Mouse (Mus musculus) heart, embryonic 10.5 days (tissue): ENCODE data around the gene Aoc2. TPM values are rescaled to one million over a fixed set of nuclear protein-coding genes. Genes with fewer than 3 reads are reported as not detected.
"Not testable (repeated sequence)": the region's sequence is repeated elsewhere in the genome, so short reads cannot be mapped to it uniquely, and the experiment has no call there.

Experiments used
- DNase-seq: peaks from one replicate; pipeline ENCODE4 v3.0.0-alpha.2; 2017; ENCODE audit warnings: low spot score
- H3K27ac ChIP-seq: fragments of 300-500 bp; sonication (generic); 2 replicates; pipeline ENCODE4 v1.5.1; 2016; ENCODE audit warnings: mild to moderate bottlenecking
- H3K27me3 ChIP-seq: fragments of 300-500 bp; sonication (generic); 2 replicates; pipeline ENCODE4 v1.6.1; 2016; ENCODE audit warnings: mild to moderate bottlenecking; ENCODE audit not compliant: poor library complexity, insufficient read depth, severe bottlenecking
- H3K36me3 ChIP-seq: fragments of 300-500 bp; sonication (generic); 2 replicates; pipeline ENCODE4 v1.6.1; 2016; ENCODE audit warnings: mild to moderate bottlenecking, moderate library complexity
- H3K4me1 ChIP-seq: fragments of 300-500 bp; sonication (generic); 2 replicates; pipeline ENCODE4 v1.6.1; 2016; ENCODE audit warnings: mild to moderate bottlenecking
- H3K4me3 ChIP-seq: fragments of 300-500 bp; sonication (generic); 2 replicates; pipeline ENCODE4 v1.5.1; 2016; ENCODE audit warnings: mild to moderate bottlenecking, moderate library complexity
- H3K9me3 ChIP-seq: fragments of 300-500 bp; sonication (generic); 2 replicates; pipeline ENCODE4 v1.6.1; 2016; ENCODE audit warnings: mild to moderate bottlenecking, moderate library complexity
- whole genome bisulfite sequencing: fragments of 180-500 bp; shearing (Covaris S2); methylation state at CpG from one replicate; pipeline ENCODE4 v1.1.7; 2016; 5-methylcytosine and 5-hydroxymethylcytosine counted together
- polyA plus RNA-seq: library from polyadenylated mRNA; unstranded; fragments of >200 nt; fragmentation: Nextera tagmentation; extraction: Ambion mirVana; gene quantifications from 2 replicates; pipeline ENCODE4 v1.2.1, GENCODE M21; 2016

The Aoc2 gene
- polyA plus RNA-seq, 1 experiment from 2014 or later = 1.4 TPM

DNA sequence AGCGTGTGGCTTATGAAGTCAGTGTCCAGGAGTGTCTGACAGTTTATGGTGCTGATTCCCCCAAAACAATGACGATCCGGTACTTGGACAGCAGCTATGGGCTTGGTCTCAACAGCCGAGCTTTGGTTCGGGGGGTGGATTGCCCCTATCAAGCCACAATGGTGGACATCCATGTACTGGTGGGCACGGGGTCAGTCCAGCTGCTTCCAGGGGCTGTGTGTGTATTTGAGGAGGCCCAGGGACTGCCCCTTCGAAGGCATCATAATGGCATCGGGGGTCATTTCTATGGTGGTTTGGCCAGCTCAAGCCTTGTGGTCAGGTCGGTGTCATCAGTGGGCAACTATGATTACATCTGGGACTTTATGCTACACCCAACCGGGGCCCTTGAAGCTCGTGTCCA, 1.3 kb downstream of the Aoc2 start:
- no peaks in the 10 kb centered on the region for H3K27me3 ChIP-seq
- H3K9me3 ChIP-seq = no peaks in the 10 kb centered on the region
- peaks cover 55% of the 10 kb centered on the region for H3K36me3 ChIP-seq
- DNase-seq = no peak
- WGBS = 80% methylated on average over 11 of the region's 11 CpGs
- peaks cover 6% of the 10 kb centered on the region; the same call in 1 of the 2 replicates for H3K4me1 ChIP-seq
- H3K27ac ChIP-seq = no peak overlapping the region
- no peak overlapping the region for H3K4me3 ChIP-seq

DNA sequence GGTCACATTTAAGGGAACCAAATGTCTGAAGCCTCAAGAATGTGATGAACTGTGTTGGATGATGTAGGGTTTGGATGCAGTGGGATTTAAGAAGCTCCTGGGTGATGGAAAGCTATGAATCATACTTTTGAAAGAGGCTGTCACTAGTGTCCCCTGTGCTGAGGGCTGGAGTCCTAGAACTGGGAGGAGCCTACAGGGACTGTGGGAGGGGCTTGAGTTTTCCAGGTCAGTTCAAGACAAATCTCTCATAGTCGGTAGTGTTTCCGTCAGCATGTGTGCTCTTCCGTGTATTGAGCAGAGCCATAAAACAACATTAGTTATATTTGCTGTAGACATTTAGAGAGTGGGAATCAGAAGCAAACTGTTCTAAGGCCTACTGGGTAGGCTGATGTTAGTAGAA, 2.4 kb downstream of the Aoc2 start:
- H3K27ac ChIP-seq = no peak overlapping the region
- peaks cover 43% of the 10 kb centered on the region for H3K36me3 ChIP-seq
- no peak overlapping the region for H3K4me3 ChIP-seq
- H3K9me3 ChIP-seq = no peaks in the 10 kb centered on the region
- peaks cover 6% of the 10 kb centered on the region; the same call in 1 of the 2 replicates for H3K4me1 ChIP-seq
- H3K27me3 ChIP-seq = no peaks in the 10 kb centered on the region
- DNase-seq = no peak
- WGBS = 48% methylated on average over 3 of the region's 3 CpGs

DNA sequence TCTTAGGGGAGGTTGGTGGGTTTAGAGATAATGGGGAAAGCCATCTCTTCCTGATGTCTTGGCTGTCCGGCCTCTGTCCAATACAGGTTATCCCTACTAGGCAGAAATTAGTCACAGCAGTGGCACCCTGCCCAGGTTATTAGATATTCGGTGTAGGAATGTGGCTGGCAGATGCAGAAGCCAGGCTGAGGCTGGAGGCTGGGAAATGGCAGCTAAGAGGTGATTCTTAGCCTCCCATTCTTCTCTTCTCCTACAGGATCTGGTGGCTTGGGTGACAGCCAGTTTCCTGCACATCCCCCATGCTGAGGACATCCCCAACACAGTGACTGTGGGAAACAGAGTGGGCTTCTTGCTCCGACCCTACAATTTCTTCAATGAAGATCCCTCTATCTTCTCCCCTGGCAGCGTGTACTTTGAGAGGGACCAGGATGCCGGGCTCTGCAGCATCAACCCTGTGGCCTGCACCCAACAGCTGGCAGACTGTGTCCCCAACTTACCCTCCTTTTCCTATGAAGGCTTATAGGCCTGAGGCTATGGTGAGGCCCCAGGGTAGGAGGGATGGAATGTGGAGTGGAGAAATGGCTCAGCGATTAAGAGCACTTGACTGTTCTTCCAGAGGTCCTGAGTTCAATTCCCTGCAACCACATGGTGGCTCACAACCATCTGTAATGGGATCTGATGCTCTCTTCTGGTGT, 4.2 kb downstream of the Aoc2 start:
- Histone ChIP-seq H3K36me3 (peaks cover 25% of the 10 kb centered on the region), H3K27me3 (no peaks in the 10 kb centered on the region), H3K27ac (0 out of 2 replicates have a peak overlapping the region, but pooled peaks have one; percentile 3), H3K9me3 (no peaks in the 10 kb centered on the region), H3K4me1 (peaks cover 11% of the 10 kb centered on the region), H3K4me3 (no peak overlapping the region)
- WGBS = 80% methylated on average over 6 of the region's 6 CpGs
- DNase-seq = no peak

DNA sequence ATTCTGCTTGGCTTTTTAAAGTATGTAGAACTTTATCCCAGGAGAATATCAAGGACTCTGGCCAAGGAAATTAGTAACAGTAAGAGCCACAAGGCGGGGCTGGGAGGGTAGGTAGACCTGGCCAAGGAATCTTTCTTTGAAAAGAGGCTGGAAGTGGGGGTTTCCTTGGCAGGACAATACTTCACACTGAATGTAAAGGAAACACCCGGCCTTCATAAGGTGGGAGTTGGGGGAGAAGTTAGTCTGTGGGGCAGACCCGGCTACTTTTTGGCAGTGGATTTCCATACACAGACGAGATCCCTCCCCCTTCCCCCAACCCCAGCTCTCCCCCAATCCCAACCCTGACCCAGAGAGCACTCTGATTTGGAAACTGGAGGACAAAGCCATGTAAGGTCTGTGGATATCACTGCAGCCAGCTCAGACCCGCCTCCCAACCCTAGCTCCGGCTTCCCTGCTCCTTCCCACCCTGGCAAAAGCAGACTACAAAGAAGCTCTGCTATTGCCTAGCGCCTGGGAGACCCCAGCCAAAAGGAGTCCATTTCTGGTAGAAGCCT, 5.6 kb downstream of the Aoc2 start, which contains the start of gene Aoc3:
TSS of gene Aoc3 (plus strand) at position 235 of the 554 bp plus-strand sequence.
- no peaks in the 10 kb centered on the region for H3K27me3 ChIP-seq
- 0 out of 2 replicates have a peak within 1 kb of the TSS, but pooled peaks have one; percentile 8 for H3K4me3 ChIP-seq
- 55% methylated on average over 7 of the region's 7 CpGs for WGBS
- no peaks in the 10 kb centered on the region for H3K9me3 ChIP-seq
- H3K4me1 ChIP-seq = peaks cover 18% of the 10 kb centered on the region
- no peak within 1 kb of the TSS for H3K27ac ChIP-seq
- peaks cover 12% of the 10 kb centered on the region for H3K36me3 ChIP-seq
- DNase-seq = no peak

DNA sequence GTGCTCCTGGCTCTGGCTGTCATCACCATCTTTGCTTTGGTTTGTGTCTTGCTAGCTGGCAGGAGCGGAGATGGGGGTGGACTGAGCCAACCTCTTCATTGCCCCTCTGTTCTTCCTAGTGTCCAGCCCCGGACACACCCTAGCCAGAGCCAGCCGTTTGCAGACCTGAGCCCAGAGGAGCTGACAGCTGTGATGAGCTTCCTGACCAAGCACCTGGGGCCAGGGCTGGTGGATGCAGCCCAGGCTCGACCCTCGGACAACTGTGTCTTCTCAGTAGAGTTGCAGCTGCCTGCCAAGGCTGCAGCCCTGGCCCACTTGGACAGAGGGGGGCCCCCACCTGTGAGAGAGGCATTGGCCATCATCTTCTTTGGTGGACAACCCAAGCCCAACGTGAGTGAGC, 6.1 kb downstream of the Aoc2 start:
- H3K27me3 ChIP-seq, H3K9me3 ChIP-seq, DNase-seq, H3K27ac ChIP-seq, H3K36me3 ChIP-seq: not testable (repeated sequence)
- Histone ChIP-seq H3K4me1 (peaks cover 18% of the 10 kb centered on the region), H3K4me3 (0 out of 2 replicates have a peak overlapping the region, but pooled peaks have one; percentile 8)
- 71% methylated on average over 6 of the region's 6 CpGs for WGBS

DNA sequence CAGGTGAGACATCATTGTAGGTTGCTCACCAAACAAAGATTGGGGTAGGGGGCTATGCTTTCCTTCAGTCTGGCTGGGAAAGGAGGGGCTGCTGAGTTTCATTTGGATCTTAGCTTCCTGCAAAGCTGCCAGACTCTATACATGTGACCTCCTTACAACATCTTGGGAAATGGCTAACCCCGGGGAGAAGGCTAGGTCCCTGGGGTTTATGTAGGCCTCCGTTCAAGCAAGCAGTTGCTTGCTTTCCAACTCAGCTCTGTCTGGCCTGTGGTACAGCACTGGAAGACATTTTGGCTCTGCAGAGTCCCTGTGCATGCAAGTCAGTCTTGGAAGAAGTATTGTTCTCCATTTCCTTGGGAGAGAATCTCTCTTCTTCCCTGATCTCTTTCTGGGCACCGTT, 7.7 kb downstream of the Aoc2 start:
- Histone ChIP-seq H3K9me3 (no peaks in the 10 kb centered on the region), H3K4me3 (no peak overlapping the region), H3K4me1 (peaks cover 22% of the 10 kb centered on the region), H3K27me3 (no peaks in the 10 kb centered on the region), H3K36me3 (no peaks in the 10 kb centered on the region), H3K27ac (no peak overlapping the region)
- 82% methylated on average over 3 of the region's 3 CpGs for WGBS
- no peak for DNase-seq

DNA sequence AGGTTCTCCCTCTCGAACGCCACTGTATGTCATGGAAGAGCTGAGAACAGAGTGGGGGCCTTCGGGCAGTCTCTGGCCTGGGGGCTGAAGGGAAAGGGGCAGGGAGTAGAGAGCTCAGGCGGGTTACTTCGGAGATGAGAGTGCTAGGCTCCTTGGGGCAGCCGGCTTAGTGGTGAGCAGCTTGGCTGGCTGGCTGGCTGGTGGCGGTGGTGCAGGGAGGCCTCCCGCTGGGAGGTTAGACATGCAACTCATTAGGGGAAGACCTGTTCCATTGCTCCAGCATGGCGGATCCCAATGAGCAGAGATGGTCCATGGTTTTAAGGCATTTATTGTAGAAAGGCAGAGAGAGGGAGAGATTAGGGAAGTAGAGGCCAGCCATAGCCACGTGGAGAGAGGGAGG, 9.2 kb downstream of the Aoc2 start:
- WGBS = 41% methylated on average over 10 of the region's 10 CpGs
- no peak overlapping the region for H3K27ac ChIP-seq
- H3K27me3 ChIP-seq = no peaks in the 10 kb centered on the region
- peaks cover 29% of the 10 kb centered on the region for H3K4me1 ChIP-seq
- H3K36me3 ChIP-seq = no peaks in the 10 kb centered on the region
- no peak overlapping the region for H3K4me3 ChIP-seq
- no peak for DNase-seq
- no peaks in the 10 kb centered on the region for H3K9me3 ChIP-seq

DNA sequence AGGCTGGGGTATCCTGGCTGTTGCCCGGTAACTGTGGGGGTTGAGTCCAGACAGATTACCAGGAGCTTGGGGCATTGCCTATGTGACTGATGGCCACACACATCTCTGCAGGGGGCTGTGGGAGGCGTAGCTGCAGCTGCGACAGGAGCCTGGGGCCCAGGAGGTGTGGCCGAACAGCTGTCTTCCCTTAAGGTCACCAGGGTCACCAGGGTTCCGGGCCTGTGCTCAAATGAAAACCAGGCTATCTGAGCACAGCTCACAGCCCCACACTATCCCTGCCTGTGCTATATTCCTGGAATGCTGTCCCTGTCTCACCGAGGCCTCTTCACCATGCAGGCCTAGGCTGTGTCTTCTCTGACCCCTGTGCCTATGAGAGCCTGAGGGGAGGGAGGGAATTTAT, 9.7 kb downstream of the Aoc2 start:
- no peaks in the 10 kb centered on the region for H3K9me3 ChIP-seq
- WGBS = 10% methylated on average over 6 of the region's 6 CpGs
- peaks cover 29% of the 10 kb centered on the region for H3K4me1 ChIP-seq
- no peak overlapping the region for H3K4me3 ChIP-seq
- no peaks in the 10 kb centered on the region for H3K27me3 ChIP-seq
- H3K27ac ChIP-seq = 0 out of 2 replicates have a peak overlapping the region, but pooled peaks have one; percentile 1
- no peak for DNase-seq
- H3K36me3 ChIP-seq = no peaks in the 10 kb centered on the region

DNA sequence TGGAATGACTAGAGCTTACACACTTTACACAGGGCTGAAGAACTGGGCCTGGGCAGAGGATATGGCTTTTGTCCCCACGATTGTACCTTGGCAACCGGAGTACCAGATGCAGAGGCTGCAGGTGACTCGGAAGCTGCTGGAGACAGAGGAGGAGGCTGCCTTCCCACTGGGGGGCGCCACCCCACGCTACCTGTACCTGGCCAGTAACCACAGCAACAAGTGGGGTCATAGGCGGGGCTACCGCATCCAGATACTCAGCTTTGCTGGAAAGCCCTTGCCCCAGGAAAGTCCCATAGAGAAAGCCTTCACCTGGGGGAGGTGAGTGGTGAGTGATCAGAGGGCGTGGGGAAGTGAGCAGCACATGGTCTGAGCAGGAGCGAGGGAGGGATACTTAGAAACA, 10.8 kb downstream of the Aoc2 start:
- no peaks in the 10 kb centered on the region for H3K9me3 ChIP-seq
- no peak overlapping the region for H3K27ac ChIP-seq
- no peak for DNase-seq
- 79% methylated on average over 9 of the region's 9 CpGs for WGBS
- H3K36me3 ChIP-seq = no peaks in the 10 kb centered on the region
- no peak overlapping the region for H3K4me3 ChIP-seq
- no peaks in the 10 kb centered on the region for H3K27me3 ChIP-seq
- H3K4me1 ChIP-seq = peaks cover 26% of the 10 kb centered on the region

DNA sequence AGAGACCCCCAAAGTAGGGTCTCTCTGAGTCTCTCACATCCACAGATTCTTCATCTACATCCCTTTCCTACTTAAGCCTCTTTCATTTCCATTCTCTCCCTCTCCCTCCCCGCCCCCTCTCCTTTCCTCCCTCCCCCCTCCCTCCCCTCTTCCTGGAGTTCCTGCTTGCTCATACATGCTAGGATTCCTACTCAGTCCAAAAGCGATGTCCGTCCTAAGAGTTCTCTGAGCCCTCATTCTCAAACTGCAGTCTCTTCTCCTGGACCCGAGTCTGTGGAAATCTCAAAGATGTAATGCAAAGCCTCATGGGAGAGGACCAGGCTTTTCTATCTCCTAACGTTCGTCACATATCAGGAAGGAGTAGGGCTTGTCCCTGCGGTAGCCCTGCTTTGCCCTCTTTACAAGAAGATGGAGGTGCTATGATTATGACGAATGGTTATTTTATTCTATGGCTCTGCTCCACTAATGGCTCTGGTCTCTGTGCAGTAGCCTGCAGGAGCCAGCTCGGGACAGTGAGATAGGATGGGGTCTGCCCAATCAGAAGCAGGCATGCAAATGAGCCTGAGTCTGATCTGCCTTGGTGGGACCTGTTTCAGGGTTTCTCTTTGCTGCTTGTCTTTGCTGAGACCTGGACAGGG, 13.4 kb downstream of the Aoc2 start:
- H3K4me3 ChIP-seq = peak overlapping the region; percentile 46
- H3K27me3 ChIP-seq = no peaks in the 10 kb centered on the region
- 1% methylated on average over 8 of the region's 9 CpGs for WGBS
- H3K36me3 ChIP-seq = no peaks in the 10 kb centered on the region
- H3K27ac ChIP-seq = peak overlapping the region; percentile 75
- peaks cover 23% of the 10 kb centered on the region for H3K4me1 ChIP-seq
- peak; percentile 84 for DNase-seq
- H3K9me3 ChIP-seq = no peaks in the 10 kb centered on the region

DNA sequence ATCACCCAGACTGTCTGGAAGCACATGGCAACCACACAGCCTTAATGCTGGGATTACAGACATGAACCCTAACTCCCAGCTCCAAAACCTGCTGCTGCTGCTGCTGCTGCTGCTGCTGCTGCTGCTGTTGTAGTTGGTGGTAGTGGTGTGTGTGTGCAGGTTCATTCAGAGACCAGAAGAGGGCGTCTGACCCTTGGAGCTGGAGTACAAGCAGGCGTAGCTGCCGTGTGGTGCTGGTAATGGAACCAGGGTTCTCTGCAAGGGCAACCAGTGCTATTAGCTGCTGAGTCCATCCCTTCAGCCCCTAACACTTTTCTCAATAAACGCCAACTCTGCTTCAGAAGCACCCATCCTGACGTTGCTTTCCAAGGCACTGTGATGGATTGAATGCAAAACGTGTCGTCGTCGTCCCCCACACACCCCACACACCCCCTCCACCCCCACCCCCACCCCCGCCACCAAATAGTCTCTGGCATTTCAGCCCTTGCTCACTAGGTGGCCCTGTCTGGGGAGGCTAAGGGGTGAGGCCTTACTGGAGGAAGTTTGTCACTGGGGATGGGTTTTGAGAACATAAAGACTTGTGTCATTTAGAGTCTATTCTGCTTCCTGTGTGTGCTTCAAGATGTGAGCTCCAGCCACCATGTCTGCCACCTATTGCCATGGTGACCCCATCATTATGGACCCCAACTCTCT, 22.4 kb downstream of the Aoc2 start:
- Histone ChIP-seq H3K9me3 (no peaks in the 10 kb centered on the region), H3K27me3 (no peaks in the 10 kb centered on the region; the same call in 1 of the 2 replicates), H3K36me3 (0 out of 2 replicates have a peak, but pooled peaks cover 2% of the 10 kb centered on the region), H3K27ac (no peak overlapping the region), H3K4me3 (no peak overlapping the region), H3K4me1 (peaks cover 18% of the 10 kb centered on the region)
- WGBS = 68% methylated on average over 10 of the region's 10 CpGs
- DNase-seq = no peak

DNA sequence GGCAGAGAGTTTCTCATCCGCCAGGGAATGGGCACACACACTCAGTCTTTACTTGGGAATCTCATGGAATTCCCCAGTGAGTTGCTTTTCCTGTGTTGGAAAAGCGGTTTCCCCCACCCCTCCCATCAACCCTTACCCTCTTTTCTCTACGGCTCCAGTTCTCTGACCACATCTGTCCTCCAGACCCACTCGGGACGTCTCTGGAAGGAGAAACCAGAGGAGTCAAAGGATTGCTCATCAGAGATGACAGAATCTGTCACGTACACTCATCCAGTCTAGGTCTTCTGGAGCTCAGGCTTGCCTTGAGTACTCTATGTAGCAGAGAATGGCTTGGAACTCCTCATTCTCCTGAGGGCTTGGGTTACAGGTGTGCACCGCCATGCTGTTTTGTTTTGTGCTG, 23.9 kb downstream of the Aoc2 start:
- H3K36me3 ChIP-seq = 0 out of 2 replicates have a peak, but pooled peaks cover 2% of the 10 kb centered on the region
- H3K27me3 ChIP-seq = no peaks in the 10 kb centered on the region; the same call in 1 of the 2 replicates
- H3K4me1 ChIP-seq = peaks cover 19% of the 10 kb centered on the region
- no peak overlapping the region for H3K27ac ChIP-seq
- no peak overlapping the region for H3K4me3 ChIP-seq
- no peaks in the 10 kb centered on the region for H3K9me3 ChIP-seq
- WGBS = 60% methylated on average over 7 of the region's 7 CpGs
- DNase-seq = no peak
